Mouse (Mus musculus): ENCODE data around the gene Klhdc4. TPM values are rescaled to one million over a fixed set of nuclear protein-coding genes. Genes with fewer than 3 reads are reported as not detected.

Klhdc4 gene
- polyA plus RNA-seq, 1 experiment from 2014 or later = 44.5 TPM

GRCm38 (mm10) chr8:121806126-121806525, 23.2 kb downstream of the Klhdc4 start:
- Histone ChIP-seq H3K4me1 (no peaks in the 10 kb centered on the region), H3K36me3 (peaks cover 45% of the 10 kb centered on the region), H3K4me3 (replicated peaks) (no peak overlapping the region), H3K9me3 (replicated peaks) (no peaks in the 10 kb centered on the region), H3K27ac (replicated peaks) (no peak overlapping the region), H3K27me3 (replicated peaks) (no peaks in the 10 kb centered on the region), H3K4me2 (no peak overlapping the region), H3K9ac (replicated peaks) (no peak overlapping the region)
- ATAC-seq (ENCODE audit: low FRiP score) = no peak
- WGBS = 93% methylated on average over 13 of the region's 13 CpGs

- H3K4me1 ChIP-seq = no peaks in the 10 kb centered on the region
- H3K9me3 ChIP-seq (replicated peaks) = no peaks in the 10 kb centered on the region
- H3K9ac ChIP-seq (replicated peaks) = no peak overlapping the region
- 93% methylated on average over 5 of the region's 5 CpGs for WGBS
- H3K4me2 ChIP-seq = no peak overlapping the region
- H3K27me3 ChIP-seq (replicated peaks) = no peaks in the 10 kb centered on the region
- no peak overlapping the region for H3K27ac ChIP-seq (replicated peaks)
- peaks cover 47% of the 10 kb centered on the region for H3K36me3 ChIP-seq
- no peak for ATAC-seq (ENCODE audit: low FRiP score)
- no peak overlapping the region for H3K4me3 ChIP-seq (replicated peaks)
These were observed 24.5 kb downstream of the Klhdc4 start for GRCm38 (mm10) chr8:121804829-121805228.

- no peak overlapping the region for H3K9ac ChIP-seq (replicated peaks)
- no peak overlapping the region for H3K27ac ChIP-seq (replicated peaks)
- H3K4me2 ChIP-seq = no peak overlapping the region
- no peak overlapping the region for H3K4me3 ChIP-seq (replicated peaks)
- H3K27me3 ChIP-seq (replicated peaks) = no peaks in the 10 kb centered on the region
- H3K36me3 ChIP-seq = peaks cover 61% of the 10 kb centered on the region
- no peaks in the 10 kb centered on the region for H3K4me1 ChIP-seq
- H3K9me3 ChIP-seq (replicated peaks) = no peaks in the 10 kb centered on the region
- no peak for ATAC-seq (ENCODE audit: low FRiP score)
- WGBS = 92% methylated on average over 6 of the region's 6 CpGs
These were observed 31.0 kb downstream of the Klhdc4 start for GRCm38 (mm10) chr8:121798401-121798800.

- H3K4me3 ChIP-seq (replicated peaks) = no peak overlapping the region
- H3K9ac ChIP-seq (replicated peaks) = no peak overlapping the region
- no peaks in the 10 kb centered on the region for H3K27me3 ChIP-seq (replicated peaks)
- no peaks in the 10 kb centered on the region for H3K9me3 ChIP-seq (replicated peaks)
- no peak for ATAC-seq (ENCODE audit: low FRiP score)
- WGBS = 91% methylated on average over 11 of the region's 11 CpGs
- 0 out of 2 replicates have a peak, but pooled peaks cover 5% of the 10 kb centered on the region for H3K4me1 ChIP-seq
- H3K36me3 ChIP-seq = peaks cover 59% of the 10 kb centered on the region
- H3K4me2 ChIP-seq = no peak overlapping the region
- H3K27ac ChIP-seq (replicated peaks) = no peak overlapping the region
These were observed 33.0 kb downstream of the Klhdc4 start for GRCm38 (mm10) chr8:121796406-121796805.

GRCm38 (mm10) chr8:121795461-121795860, 33.9 kb downstream of the Klhdc4 start:
- Histone ChIP-seq H3K27ac (replicated peaks) (no peak overlapping the region), H3K4me2 (no peak overlapping the region), H3K9me3 (replicated peaks) (no peaks in the 10 kb centered on the region), H3K36me3 (peaks cover 52% of the 10 kb centered on the region), H3K27me3 (replicated peaks) (no peaks in the 10 kb centered on the region), H3K4me3 (replicated peaks) (no peak overlapping the region), H3K4me1 (0 out of 2 replicates have a peak, but pooled peaks cover 5% of the 10 kb centered on the region), H3K9ac (replicated peaks) (no peak overlapping the region)
- ATAC-seq (ENCODE audit: low FRiP score) = no peak
- 95% methylated on average over 8 of the region's 8 CpGs for WGBS

GRCm38 (mm10) chr8:121794151-121794550, 35.2 kb downstream of the Klhdc4 start:
- H3K4me3 ChIP-seq (replicated peaks) = no peak overlapping the region
- 39% methylated on average over 3 of the region's 3 CpGs for WGBS
- ATAC-seq (ENCODE audit: low FRiP score) = no peak
- no peak overlapping the region for H3K4me2 ChIP-seq
- H3K27ac ChIP-seq (replicated peaks) = no peak overlapping the region
- H3K27me3 ChIP-seq (replicated peaks) = no peaks in the 10 kb centered on the region
- no peak overlapping the region for H3K9ac ChIP-seq (replicated peaks)
- H3K9me3 ChIP-seq (replicated peaks) = no peaks in the 10 kb centered on the region
- H3K36me3 ChIP-seq = peaks cover 51% of the 10 kb centered on the region
- H3K4me1 ChIP-seq = 0 out of 2 replicates have a peak, but pooled peaks cover 5% of the 10 kb centered on the region

- H3K36me3 ChIP-seq = peaks cover 39% of the 10 kb centered on the region
- ATAC-seq (ENCODE audit: low FRiP score) = no peak
These were observed 36.7 kb downstream of the Klhdc4 start for GRCm38 (mm10) chr8:121792627-121793026.

GRCm38 (mm10) chr8:121792159-121792558, 37.2 kb downstream of the Klhdc4 start:
- no peak for ATAC-seq (ENCODE audit: low FRiP score)
- 83% methylated on average over 7 of the region's 7 CpGs for WGBS
- H3K36me3 ChIP-seq = peaks cover 34% of the 10 kb centered on the region
- H3K4me2 ChIP-seq = no peak overlapping the region
- H3K9ac ChIP-seq (replicated peaks) = no peak overlapping the region
- H3K4me1 ChIP-seq = 0 out of 2 replicates have a peak, but pooled peaks cover 5% of the 10 kb centered on the region
- H3K9me3 ChIP-seq (replicated peaks) = no peaks in the 10 kb centered on the region
- no peak overlapping the region for H3K27ac ChIP-seq (replicated peaks)
- H3K27me3 ChIP-seq (replicated peaks) = no peaks in the 10 kb centered on the region
- no peak overlapping the region for H3K4me3 ChIP-seq (replicated peaks)

More at GRCm38 (mm10) chr8:121792627-121793026, 36.7 kb downstream of the Klhdc4 start:
- H3K9me3 ChIP-seq (replicated peaks) = no peaks in the 10 kb centered on the region
- no peaks in the 10 kb centered on the region for H3K27me3 ChIP-seq (replicated peaks)
- H3K4me1 ChIP-seq = 0 out of 2 replicates have a peak, but pooled peaks cover 5% of the 10 kb centered on the region
- H3K27ac ChIP-seq (replicated peaks) = no peak overlapping the region
- no peak overlapping the region for H3K4me3 ChIP-seq (replicated peaks)
- no peak overlapping the region for H3K9ac ChIP-seq (replicated peaks)
- 82% methylated on average over 4 of the region's 4 CpGs for WGBS
- no peak overlapping the region for H3K4me2 ChIP-seq

- WGBS = 80% methylated on average over 8 of the region's 8 CpGs
- peaks cover 22% of the 10 kb centered on the region for H3K36me3 ChIP-seq
- H3K4me3 ChIP-seq (replicated peaks) = no peak overlapping the region
- 0 out of 2 replicates have a peak, but pooled peaks cover 5% of the 10 kb centered on the region for H3K4me1 ChIP-seq
- H3K9ac ChIP-seq (replicated peaks) = no peak overlapping the region
- no peak overlapping the region for H3K4me2 ChIP-seq
- no peak overlapping the region for H3K27ac ChIP-seq (replicated peaks)
- H3K9me3 ChIP-seq (replicated peaks) = no peaks in the 10 kb centered on the region
- no peak for ATAC-seq (ENCODE audit: low FRiP score)
- no peaks in the 10 kb centered on the region for H3K27me3 ChIP-seq (replicated peaks)
These were observed 40.6 kb downstream of the Klhdc4 start for GRCm38 (mm10) chr8:121788786-121789185.

- no peaks in the 10 kb centered on the region for H3K9me3 ChIP-seq (replicated peaks)
- no peaks in the 10 kb centered on the region for H3K4me1 ChIP-seq
- peaks cover 17% of the 10 kb centered on the region for H3K36me3 ChIP-seq
- no peak for ATAC-seq (ENCODE audit: low FRiP score)
- no peak overlapping the region for H3K27ac ChIP-seq (replicated peaks)
- no peak overlapping the region for H3K4me2 ChIP-seq
- WGBS = 61% methylated on average over 10 of the region's 10 CpGs
- no peaks in the 10 kb centered on the region for H3K27me3 ChIP-seq (replicated peaks)
- no peak overlapping the region for H3K9ac ChIP-seq (replicated peaks)
- H3K4me3 ChIP-seq (replicated peaks) = no peak overlapping the region
These were observed 42.8 kb downstream of the Klhdc4 start for GRCm38 (mm10) chr8:121786542-121786941.

GRCm38 (mm10) chr8:121782493-121782892, 46.9 kb downstream of the Klhdc4 start:
- Histone ChIP-seq H3K9ac (replicated peaks) (no peak overlapping the region), H3K27me3 (replicated peaks) (no peaks in the 10 kb centered on the region), H3K9me3 (replicated peaks) (no peaks in the 10 kb centered on the region), H3K36me3 (peaks cover 11% of the 10 kb centered on the region), H3K4me3 (replicated peaks) (no peak overlapping the region), H3K27ac (replicated peaks) (no peak overlapping the region), H3K4me2 (no peak overlapping the region), H3K4me1 (peaks cover 13% of the 10 kb centered on the region; the same call in 1 of the 2 replicates)
- 68% methylated on average over 5 of the region's 5 CpGs for WGBS
- no peak for ATAC-seq (ENCODE audit: low FRiP score)

GRCm38 (mm10) chr8:121773876-121774275, 55.5 kb downstream of the Klhdc4 start:
- no peak overlapping the region for H3K4me2 ChIP-seq
- WGBS = 89% methylated on average over 12 of the region's 12 CpGs
- H3K27ac ChIP-seq (replicated peaks) = no peak overlapping the region
- H3K9ac ChIP-seq (replicated peaks) = no peak overlapping the region
- H3K9me3 ChIP-seq (replicated peaks) = no peaks in the 10 kb centered on the region
- no peaks in the 10 kb centered on the region for H3K36me3 ChIP-seq
- H3K4me1 ChIP-seq = peaks cover 26% of the 10 kb centered on the region
- no peak overlapping the region for H3K4me3 ChIP-seq (replicated peaks)
- no peak for ATAC-seq (ENCODE audit: low FRiP score)
- H3K27me3 ChIP-seq (replicated peaks) = no peaks in the 10 kb centered on the region

Data from neural tube, embryonic 15.5 days (tissue).